Mouse (Mus musculus): ENCODE results near the gene Rab3a. TPM values are rescaled to one million over a fixed set of nuclear protein-coding genes. Genes with fewer than 3 reads are reported as not detected.

The Rab3a gene
- polyA plus RNA-seq, 1 experiment from 2014 or later, result 23.8 TPM

- Histone ChIP-seq H3K4me1 (peaks cover 30% of the 10 kb centered on the region), H3K27me3 (no peaks in the 10 kb centered on the region), H3K36me3 (peaks cover 35% of the 10 kb centered on the region), H3K27ac (peak within 1 kb of the TSS; percentile 68), H3K9me3 (no peaks in the 10 kb centered on the region), H3K9ac (peak within 1 kb of the TSS; percentile 85), H3K4me2 (peak within 1 kb of the TSS; percentile 99), H3K4me3 (peak within 1 kb of the TSS; percentile 68)
- ATAC-seq (ENCODE audit: insufficient number of reproducible peaks, insufficient read depth, low FRiP score, low TSS enrichment, low read depth), result peak; percentile 94
- WGBS, result under 1% methylated on average over 55 of the region's 55 CpGs
Measured at GRCm38 (mm10) chr8:70760775-70761406, 6.4 kb downstream of the Rab3a start, which contains the start of gene Mpv17l2. Gene Mpv17l2, minus strand, starts transcription at chr8:70760946.

DNA sequence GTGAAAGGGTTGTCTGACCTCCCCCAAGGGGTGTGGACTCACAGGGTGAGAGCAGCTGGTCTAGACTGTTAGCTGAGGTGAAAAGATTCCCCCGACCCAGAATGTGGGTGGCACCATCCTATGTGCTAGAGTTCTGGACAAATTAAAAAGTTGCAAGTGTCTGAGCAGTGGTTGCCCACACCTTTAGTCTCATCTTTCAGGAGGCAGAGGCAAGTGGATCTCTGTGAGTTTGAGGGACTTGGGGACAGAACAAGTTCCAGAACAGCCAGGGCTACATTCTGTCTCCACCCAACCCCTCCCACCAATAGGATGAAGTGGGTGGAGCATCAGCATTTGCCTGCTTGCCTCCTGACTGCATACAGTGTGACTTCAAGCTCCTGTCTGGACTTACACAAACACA lies 7.6 kb downstream of the Rab3a start:
- peaks cover 23% of the 10 kb centered on the region for H3K36me3 ChIP-seq
- no peak overlapping the region for H3K27ac ChIP-seq
- H3K4me2 ChIP-seq, result no peak overlapping the region
- H3K9ac ChIP-seq, result no peak overlapping the region
- 89% methylated on average over 1 of the region's 1 CpGs for WGBS
- H3K9me3 ChIP-seq, result no peaks in the 10 kb centered on the region
- H3K27me3 ChIP-seq, result no peaks in the 10 kb centered on the region
- no peak overlapping the region for H3K4me3 ChIP-seq
- H3K4me1 ChIP-seq, result peaks cover 39% of the 10 kb centered on the region
- ATAC-seq (ENCODE audit: insufficient number of reproducible peaks, insufficient read depth, low FRiP score, low TSS enrichment, low read depth), result no peak

DNA sequence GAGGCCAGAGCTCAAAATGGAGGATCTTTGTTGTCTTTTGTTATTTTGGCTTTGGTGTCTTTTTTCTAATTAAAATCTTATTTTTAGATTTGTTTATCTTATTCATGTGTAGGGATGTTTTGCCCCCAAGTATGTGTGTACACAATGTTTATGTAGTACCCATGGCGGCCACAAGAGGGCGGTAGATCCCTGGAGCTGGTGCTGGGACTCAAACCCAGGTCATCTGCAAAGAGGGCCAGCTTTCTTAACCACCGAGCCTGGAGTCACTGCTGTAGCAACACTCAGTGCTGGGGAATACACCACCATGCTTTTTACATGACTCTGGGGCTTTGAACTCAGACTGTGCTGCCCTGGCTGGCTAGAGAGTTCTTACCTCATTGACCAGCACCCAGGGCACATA lies 8.9 kb downstream of the Rab3a start:
- 5% methylated on average over 3 of the region's 3 CpGs for WGBS
- Histone ChIP-seq H3K27me3 (no peaks in the 10 kb centered on the region), H3K4me3 (no peak overlapping the region), H3K9me3 (no peaks in the 10 kb centered on the region), H3K27ac (no peak overlapping the region), H3K4me1 (peaks cover 40% of the 10 kb centered on the region), H3K36me3 (peaks cover 22% of the 10 kb centered on the region), H3K4me2 (no peak overlapping the region), H3K9ac (no peak overlapping the region)
- no peak for ATAC-seq (ENCODE audit: insufficient number of reproducible peaks, insufficient read depth, low FRiP score, low TSS enrichment, low read depth)

DNA sequence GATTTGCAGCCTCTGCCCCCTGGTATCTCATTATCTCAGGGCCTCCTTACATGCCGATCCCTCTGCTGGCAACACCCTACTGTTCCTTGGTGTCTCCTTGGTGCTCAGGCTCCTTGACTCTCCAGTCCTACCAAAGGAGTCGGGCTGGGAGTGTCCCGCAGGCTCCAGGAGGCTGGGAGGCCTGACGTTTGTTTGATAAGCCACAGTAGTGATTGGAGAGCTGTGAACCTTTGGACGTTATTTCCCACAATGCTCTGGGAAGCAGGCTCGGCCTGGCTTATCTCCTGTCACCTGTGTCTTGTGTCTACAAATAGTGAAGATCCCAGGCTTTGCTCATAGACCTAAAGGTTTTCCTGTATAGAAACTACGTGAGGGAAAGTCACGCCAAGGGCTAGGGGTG lies 9.5 kb downstream of the Rab3a start:
- Histone ChIP-seq H3K4me1 (peaks cover 34% of the 10 kb centered on the region), H3K9me3 (no peaks in the 10 kb centered on the region), H3K9ac (no peak overlapping the region), H3K36me3 (peaks cover 25% of the 10 kb centered on the region), H3K4me3 (no peak overlapping the region), H3K27me3 (no peaks in the 10 kb centered on the region), H3K27ac (no peak overlapping the region), H3K4me2 (no peak overlapping the region)
- no peak for ATAC-seq (ENCODE audit: insufficient number of reproducible peaks, insufficient read depth, low FRiP score, low TSS enrichment, low read depth)
- WGBS, result 84% methylated on average over 8 of the region's 8 CpGs

DNA sequence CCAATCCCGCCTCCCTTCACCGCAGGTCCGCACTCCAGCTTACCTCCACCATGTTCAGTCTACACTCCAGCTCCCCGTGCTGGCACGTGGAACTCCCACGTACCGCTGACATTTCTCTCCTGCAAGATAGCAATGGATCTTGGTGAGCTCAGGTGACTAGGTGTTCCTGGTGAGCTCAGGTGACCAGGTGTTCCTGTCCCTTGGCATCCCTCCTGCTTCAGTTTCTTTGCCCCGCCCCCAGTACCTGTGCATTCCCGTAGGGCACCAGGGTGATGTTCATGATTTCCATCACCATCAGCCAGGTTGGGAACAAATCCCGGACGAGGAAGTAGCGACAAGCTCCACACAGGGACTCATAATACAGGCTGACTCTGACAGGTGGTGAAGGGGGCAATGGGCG lies 10.2 kb downstream of the Rab3a start:
- Histone ChIP-seq H3K27me3 (no peaks in the 10 kb centered on the region), H3K4me1 (peaks cover 30% of the 10 kb centered on the region), H3K27ac (no peak overlapping the region), H3K4me2 (no peak overlapping the region), H3K9me3 (no peaks in the 10 kb centered on the region), H3K9ac (no peak overlapping the region), H3K36me3 (peaks cover 30% of the 10 kb centered on the region), H3K4me3 (no peak overlapping the region)
- WGBS, result 92% methylated on average over 13 of the region's 13 CpGs
- ATAC-seq (ENCODE audit: insufficient number of reproducible peaks, insufficient read depth, low FRiP score, low TSS enrichment, low read depth), result no peak

- no peak for ATAC-seq (ENCODE audit: insufficient number of reproducible peaks, insufficient read depth, low FRiP score, low TSS enrichment, low read depth)
- Histone ChIP-seq H3K9me3 (no peaks in the 10 kb centered on the region), H3K9ac (peak overlapping the region; percentile 72; the same call in 1 of the 2 replicates), H3K4me1 (peaks cover 25% of the 10 kb centered on the region), H3K27ac (no peak overlapping the region), H3K36me3 (peaks cover 37% of the 10 kb centered on the region), H3K4me2 (peak overlapping the region; percentile 92), H3K4me3 (peak overlapping the region; percentile 48), H3K27me3 (no peaks in the 10 kb centered on the region)
- WGBS, result 74% methylated on average over 9 of the region's 9 CpGs
Measured at GRCm38 (mm10) chr8:70765329-70765728, 10.8 kb downstream of the Rab3a start.

DNA sequence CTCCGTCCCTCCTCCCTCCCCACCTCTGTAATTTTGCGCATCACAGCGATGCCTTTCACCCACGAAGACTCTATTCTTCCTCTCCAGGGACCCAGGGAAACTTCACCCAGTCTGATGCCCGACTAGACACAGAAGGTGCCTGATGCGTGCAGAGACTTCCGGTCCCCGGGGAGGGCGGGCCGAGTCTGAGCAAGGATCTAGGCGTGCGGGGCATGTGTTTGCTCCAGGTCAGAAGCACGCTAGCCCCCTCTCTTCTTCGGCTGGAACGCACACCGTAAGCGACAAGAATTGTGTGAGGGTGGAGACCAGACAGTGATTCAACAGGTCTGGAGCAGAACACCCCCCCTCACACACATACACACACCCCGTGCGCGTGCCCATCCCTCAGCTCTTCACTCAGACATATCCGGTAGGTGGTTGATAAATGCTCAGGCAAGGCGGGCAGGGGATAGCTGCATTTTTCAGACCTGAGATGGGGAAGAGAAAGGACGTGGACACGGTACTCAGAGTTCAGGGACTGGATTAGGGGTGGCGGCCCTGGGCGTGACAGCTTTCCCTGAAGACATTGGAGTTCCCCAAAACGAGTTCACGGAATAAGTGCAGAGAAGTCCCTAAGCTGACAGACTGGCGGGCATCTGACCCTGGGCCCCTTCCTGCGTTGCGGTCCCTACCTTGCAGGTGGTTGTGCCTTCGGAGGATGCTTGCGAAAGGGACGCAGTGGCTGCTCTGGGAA lies 11.5 kb downstream of the Rab3a start:
- Histone ChIP-seq H3K9me3 (no peaks in the 10 kb centered on the region), H3K4me1 (peaks cover 25% of the 10 kb centered on the region), H3K4me3 (peak overlapping the region; percentile 48), H3K36me3 (peaks cover 44% of the 10 kb centered on the region), H3K27me3 (no peaks in the 10 kb centered on the region), H3K9ac (peak overlapping the region; percentile 72), H3K4me2 (peak overlapping the region; percentile 92), H3K27ac (0 out of 2 replicates have a peak overlapping the region, but pooled peaks have one; percentile 2)
- 2% methylated on average over 34 of the region's 34 CpGs for WGBS
- no peak for ATAC-seq (ENCODE audit: insufficient number of reproducible peaks, insufficient read depth, low FRiP score, low TSS enrichment, low read depth)

DNA sequence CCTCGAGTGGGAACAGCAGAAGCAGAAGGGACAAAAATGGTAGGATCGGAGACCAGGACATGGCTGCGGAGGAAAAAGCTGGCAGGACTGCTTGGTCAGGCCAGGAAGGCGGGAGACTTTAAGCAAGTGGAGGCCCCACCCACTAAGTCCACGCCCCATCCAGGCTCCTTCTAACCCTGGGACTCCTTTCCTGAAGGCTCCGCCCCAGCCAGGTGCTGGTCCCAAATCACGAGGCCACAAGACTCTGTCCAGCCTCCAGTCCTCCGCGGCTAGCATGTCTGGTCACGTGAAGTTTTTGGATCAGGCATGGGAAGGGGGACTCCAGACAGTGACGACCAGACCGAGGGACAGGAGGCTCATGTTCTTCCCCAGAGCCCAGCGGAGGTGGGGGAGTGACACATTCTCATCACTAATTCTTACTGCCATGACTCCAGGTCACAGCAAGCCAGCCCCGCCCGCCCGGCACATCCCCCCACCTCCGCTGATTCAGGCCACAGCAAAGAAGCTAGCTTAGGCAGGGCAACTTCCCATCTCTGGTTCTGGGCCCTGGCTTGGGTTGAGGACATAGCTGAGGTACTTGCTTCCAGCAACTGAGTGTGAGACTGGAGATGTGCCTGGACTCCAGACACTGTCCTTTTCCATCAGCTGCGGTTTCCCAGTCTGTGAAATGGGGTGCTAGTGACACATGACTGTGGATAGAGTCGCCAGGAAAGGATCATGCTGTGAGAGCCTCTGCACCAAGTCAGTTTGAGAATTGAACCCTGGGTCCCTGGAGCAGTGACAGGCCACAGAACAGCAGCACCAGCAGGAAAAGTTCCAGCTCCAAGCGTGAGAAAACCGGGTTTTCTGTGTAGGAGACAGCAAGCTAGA lies 12.3 kb downstream of the Rab3a start:
- Histone ChIP-seq H3K27ac (no peak overlapping the region), H3K9me3 (no peaks in the 10 kb centered on the region), H3K36me3 (peaks cover 52% of the 10 kb centered on the region), H3K27me3 (no peaks in the 10 kb centered on the region), H3K4me3 (peak overlapping the region; percentile 48), H3K4me1 (peaks cover 25% of the 10 kb centered on the region), H3K4me2 (peak overlapping the region; percentile 92), H3K9ac (peak overlapping the region; percentile 72)
- 6% methylated on average over 21 of the region's 21 CpGs for WGBS
- ATAC-seq (ENCODE audit: insufficient number of reproducible peaks, insufficient read depth, low FRiP score, low TSS enrichment, low read depth), result peak; percentile 50; the same call in 1 of the 2 replicates

DNA sequence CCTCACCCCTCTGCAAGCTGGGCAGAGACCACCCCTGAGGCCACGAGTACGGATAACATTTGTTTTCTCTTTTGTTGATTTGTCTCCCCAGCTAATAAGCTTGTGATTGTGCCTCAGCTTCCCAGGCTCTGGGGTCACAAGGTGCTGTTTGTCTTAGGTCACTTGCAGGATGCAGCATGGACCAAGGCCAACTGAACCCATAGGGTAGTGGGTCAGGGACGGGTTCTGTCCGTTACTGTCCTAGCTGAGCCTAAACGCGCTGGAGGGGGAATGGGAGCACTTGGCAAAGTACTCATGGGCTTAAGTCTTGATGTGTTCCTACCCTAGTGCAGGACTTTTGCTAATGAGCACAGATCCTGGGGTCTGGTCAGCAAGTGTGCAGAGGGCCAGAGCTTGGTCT lies 13.0 kb downstream of the Rab3a start:
- H3K27me3 ChIP-seq, result no peaks in the 10 kb centered on the region
- no peak overlapping the region for H3K4me3 ChIP-seq
- peak overlapping the region; percentile 92; the same call in 1 of the 2 replicates for H3K4me2 ChIP-seq
- H3K27ac ChIP-seq, result no peak overlapping the region
- 0 out of 2 replicates have a peak overlapping the region, but pooled peaks have one; percentile 12 for H3K9ac ChIP-seq
- peaks cover 59% of the 10 kb centered on the region for H3K36me3 ChIP-seq
- no peaks in the 10 kb centered on the region for H3K9me3 ChIP-seq
- no peak for ATAC-seq (ENCODE audit: insufficient number of reproducible peaks, insufficient read depth, low FRiP score, low TSS enrichment, low read depth)
- peaks cover 25% of the 10 kb centered on the region for H3K4me1 ChIP-seq
- 77% methylated on average over 6 of the region's 6 CpGs for WGBS

- H3K4me1 ChIP-seq, result peaks cover 33% of the 10 kb centered on the region
- no peak overlapping the region for H3K27ac ChIP-seq
- H3K4me2 ChIP-seq, result no peak overlapping the region
- H3K27me3 ChIP-seq, result no peaks in the 10 kb centered on the region
- H3K9me3 ChIP-seq, result no peaks in the 10 kb centered on the region
- H3K4me3 ChIP-seq, result no peak overlapping the region
- H3K9ac ChIP-seq, result no peak overlapping the region
- WGBS, result 95% methylated on average over 32 of the region's 32 CpGs
- ATAC-seq (ENCODE audit: insufficient number of reproducible peaks, insufficient read depth, low FRiP score, low TSS enrichment, low read depth), result no peak
- H3K36me3 ChIP-seq, result peaks cover 67% of the 10 kb centered on the region
Measured at GRCm38 (mm10) chr8:70768231-70768776, 13.8 kb downstream of the Rab3a start.

DNA sequence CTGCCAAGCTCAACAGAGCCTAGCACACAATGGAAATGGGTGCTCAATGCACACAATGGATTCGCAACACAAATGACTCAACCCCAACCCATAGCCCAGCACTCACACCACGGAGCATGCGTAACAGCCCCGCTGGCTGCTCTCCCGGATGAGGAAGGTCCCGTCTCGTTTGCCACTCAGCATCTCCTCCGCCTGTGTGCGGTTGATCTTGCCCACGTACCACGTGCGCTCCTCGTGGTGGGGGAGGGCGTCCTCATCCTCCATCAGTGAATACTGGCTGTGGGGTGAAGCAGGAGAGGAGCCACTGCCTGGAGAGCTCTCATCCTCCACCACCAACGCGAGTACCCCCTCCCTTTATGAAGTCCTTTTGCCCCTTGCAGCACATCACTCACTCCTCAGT lies 14.5 kb downstream of the Rab3a start:
- Histone ChIP-seq H3K4me2 (no peak overlapping the region), H3K9ac (no peak overlapping the region), H3K4me3 (no peak overlapping the region), H3K9me3 (no peaks in the 10 kb centered on the region), H3K27ac (no peak overlapping the region), H3K4me1 (peaks cover 40% of the 10 kb centered on the region), H3K27me3 (no peaks in the 10 kb centered on the region), H3K36me3 (peaks cover 67% of the 10 kb centered on the region)
- no peak for ATAC-seq (ENCODE audit: insufficient number of reproducible peaks, insufficient read depth, low FRiP score, low TSS enrichment, low read depth)
- 85% methylated on average over 16 of the region's 16 CpGs for WGBS
